Mouse (Mus musculus): ENCODE measurements around the gene Fam104a. TPM values are rescaled to one million over a fixed set of nuclear protein-coding genes. Genes with fewer than 3 reads are reported as not detected.

Fam104a gene
- total and polyA plus RNA-seq, 3 experiments, result 33.6 to 38.1 TPM; not detected in 1

DNA sequence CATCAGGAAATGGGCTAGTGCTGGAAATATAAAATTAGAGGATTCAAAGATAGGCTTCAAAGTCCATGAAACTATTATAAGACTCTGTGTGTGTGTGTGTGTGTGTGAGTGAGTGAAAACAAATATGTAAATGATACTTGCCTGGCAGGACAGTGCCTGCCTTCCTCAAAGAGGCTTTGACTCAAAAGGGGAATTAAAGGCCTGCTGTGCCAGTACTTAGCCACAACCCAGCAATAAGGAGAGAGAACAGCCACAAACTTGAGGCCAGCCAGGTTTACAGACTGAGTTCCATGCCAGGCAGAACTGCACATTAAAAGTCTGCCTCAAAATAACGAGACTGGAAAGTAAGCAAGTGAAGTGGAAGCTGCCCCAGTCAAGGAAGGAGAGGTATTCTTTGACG is 7.1 kb downstream of the Fam104a start:
- H3K27ac ChIP-seq (ENCODE audit: control insufficient read depth, low read depth, low read length), result no peak overlapping the region
- TF ChIP-seq EP300 (IDR thresholded peaks at IDR 0.05; ENCODE audit: low read depth in 1 of 2, low read length in 2 of 2) (no peak), SMC3 (IDR thresholded peaks at IDR 0.05; ENCODE audit: low read depth, low read length) (no peak)
- no peak overlapping the region for H3K4me3 ChIP-seq (ENCODE audit: control insufficient read depth in 1 of 2, insufficient read depth in 1 of 2, low read depth in 2 of 2, low read length in 2 of 2)
- H3K36me3 ChIP-seq (ENCODE audit: control insufficient read depth in 1 of 2, insufficient read depth in 2 of 2, low read length in 2 of 2), result peaks cover 20 to 40% of the 10 kb centered on the region in 2 experiments
- peaks cover 10 to 12% of the 10 kb centered on the region in 2 experiments for H3K4me1 ChIP-seq (ENCODE audit: control insufficient read depth in 1 of 2, insufficient read depth in 2 of 2, low read length in 2 of 2)
- H3K9ac ChIP-seq (ENCODE audit: control insufficient read depth, low read depth, low read length, poor library complexity, severe bottlenecking), result no peak overlapping the region
- DNase-seq (ENCODE audit: low read depth, low spot score), result no peak
- no peaks in the 10 kb centered on the region for H3K9me3 ChIP-seq (replicated peaks; ENCODE audit: insufficient read depth, low read length)
- no peaks in the 10 kb centered on the region for H3K27me3 ChIP-seq (ENCODE audit: control insufficient read depth in 1 of 2, insufficient read depth in 2 of 2, low read length in 2 of 2)
- H3K79me2 ChIP-seq (ENCODE audit: control insufficient read depth, insufficient read depth, low read length, poor library complexity), result peaks cover 49% of the 10 kb centered on the region

GRCm38 (mm10) chr11:113674595-113674994 is 9.4 kb downstream of the Fam104a start:
- no peak overlapping the region for H3K9ac ChIP-seq (ENCODE audit: control insufficient read depth, low read depth, low read length, poor library complexity, severe bottlenecking)
- H3K9me3 ChIP-seq (replicated peaks; ENCODE audit: insufficient read depth, low read length), result no peaks in the 10 kb centered on the region
- H3K27ac ChIP-seq (ENCODE audit: control insufficient read depth, low read depth, low read length), result no peak overlapping the region
- H3K27me3 ChIP-seq (ENCODE audit: control insufficient read depth in 1 of 2, insufficient read depth in 2 of 2, low read length in 2 of 2), result no peaks in the 10 kb centered on the region
- TF ChIP-seq MXI1 (IDR thresholded peaks at IDR 0.05; ENCODE audit: low read depth, low read length) (no peak), USF1 (IDR thresholded peaks at IDR 0.05; ENCODE audit: low read depth, low read length) (no peak), EP300 (IDR thresholded peaks at IDR 0.05; ENCODE audit: low read depth in 1 of 2, low read length in 2 of 2) (no peak), CHD2 (IDR thresholded peaks at IDR 0.05; ENCODE audit: low read length) (no peak), POLR2AphosphoS2 (IDR thresholded peaks at IDR 0.05; ENCODE audit: low read length) (no peak), MAZ (IDR thresholded peaks at IDR 0.05; ENCODE audit: low read depth, low read length) (no peak), POLR2A (IDR thresholded peaks at IDR 0.05; ENCODE audit: control insufficient read depth in 1 of 2, insufficient read depth in 1 of 2, low read depth in 1 of 2, low read length in 2 of 2, poor library complexity in 1 of 2) (no peak), TAL1 (IDR thresholded peaks at IDR 0.05; ENCODE audit: low read length) (no peak), HCFC1 (IDR thresholded peaks at IDR 0.05; ENCODE audit: low read depth, low read length) (no peak)
- DNase-seq (ENCODE audit: low read depth, low spot score), result no peak
- no peaks in the 10 kb centered on the region for H3K4me1 ChIP-seq (ENCODE audit: control insufficient read depth in 1 of 2, insufficient read depth in 2 of 2, low read length in 2 of 2)
- peaks cover 3 to 51% of the 10 kb centered on the region in 2 experiments; a peak in 3 of 4 replicates for H3K36me3 ChIP-seq (ENCODE audit: control insufficient read depth in 1 of 2, insufficient read depth in 2 of 2, low read length in 2 of 2)
- H3K79me2 ChIP-seq (ENCODE audit: control insufficient read depth, insufficient read depth, low read length, poor library complexity), result peaks cover 34% of the 10 kb centered on the region
- no peak overlapping the region for H3K4me3 ChIP-seq (ENCODE audit: control insufficient read depth in 1 of 2, insufficient read depth in 1 of 2, low read depth in 2 of 2, low read length in 2 of 2)

GRCm38 (mm10) chr11:113673614-113674013 is 10.3 kb downstream of the Fam104a start:
- Histone ChIP-seq H3K9ac (ENCODE audit: control insufficient read depth, low read depth, low read length, poor library complexity, severe bottlenecking) (no peak overlapping the region), H3K4me1 (ENCODE audit: control insufficient read depth in 1 of 2, insufficient read depth in 2 of 2, low read length in 2 of 2) (no peaks in the 10 kb centered on the region), H3K36me3 (ENCODE audit: control insufficient read depth in 1 of 2, insufficient read depth in 2 of 2, low read length in 2 of 2) (peaks cover 3 to 56% of the 10 kb centered on the region in 2 experiments; a peak in 3 of 4 replicates), H3K79me2 (ENCODE audit: control insufficient read depth, insufficient read depth, low read length, poor library complexity) (peaks cover 30% of the 10 kb centered on the region), H3K9me3 (replicated peaks; ENCODE audit: insufficient read depth, low read length) (no peaks in the 10 kb centered on the region), H3K4me3 (ENCODE audit: control insufficient read depth in 1 of 2, insufficient read depth in 1 of 2, low read depth in 2 of 2, low read length in 2 of 2) (no peak overlapping the region), H3K27ac (ENCODE audit: control insufficient read depth, low read depth, low read length) (no peak overlapping the region), H3K27me3 (ENCODE audit: control insufficient read depth in 1 of 2, insufficient read depth in 2 of 2, low read length in 2 of 2) (no peaks in the 10 kb centered on the region)
- DNase-seq (ENCODE audit: low read depth, low spot score), result no peak
- TF ChIP-seq TAL1 (IDR thresholded peaks at IDR 0.05; ENCODE audit: low read length), result no peak
- no peak for TF ChIP-seq NRF1 (IDR thresholded peaks at IDR 0.05; ENCODE audit: insufficient read depth, low read depth, low read length, poor library complexity, severe bottlenecking)
- no peak for TF ChIP-seq TBP (IDR thresholded peaks at IDR 0.05; ENCODE audit: low read depth, low read length)
- no peak for TF ChIP-seq MYB (IDR thresholded peaks at IDR 0.05; ENCODE audit: low read depth, low read length)
- no peak for TF ChIP-seq ZKSCAN1 (IDR thresholded peaks at IDR 0.05; ENCODE audit: low read depth, low read length)
- TF ChIP-seq POLR2AphosphoS2 (IDR thresholded peaks at IDR 0.05; ENCODE audit: low read length), result no peak
- no peak for TF ChIP-seq GABPA (IDR thresholded peaks at IDR 0.05; ENCODE audit: low read depth, low read length)
- no peak for TF ChIP-seq EP300 (IDR thresholded peaks at IDR 0.05; ENCODE audit: low read depth in 1 of 2, low read length in 2 of 2)
- no peak for TF ChIP-seq HCFC1 (IDR thresholded peaks at IDR 0.05; ENCODE audit: low read depth, low read length)
- no peak for TF ChIP-seq JUND (IDR thresholded peaks at IDR 0.05; ENCODE audit: low read depth, low read length)
- no peak for TF ChIP-seq UBTF (IDR thresholded peaks at IDR 0.05; ENCODE audit: borderline replicate concordance, insufficient read depth, low read depth, low read length)
- TF ChIP-seq USF1 (IDR thresholded peaks at IDR 0.05; ENCODE audit: low read depth, low read length), result no peak
- TF ChIP-seq SIN3A (IDR thresholded peaks at IDR 0.05; ENCODE audit: low read length), result no peak

Measured in MEL (cell line).